Mouse (Mus musculus) right cerebral cortex, postnatal 10 days (tissue): ENCODE results near the gene Glb1l2.
A peak's percentile ranks its signal among the peaks of the same experiment; 100 is the strongest.

Experiments used
- DNase-seq, 2 experiments: peaks; one replicate each; pipeline ENCODE4 v3.0.0; 2021; ENCODE audit warnings: low spot score in 2 of 2

Glb1l2 gene

DNA sequence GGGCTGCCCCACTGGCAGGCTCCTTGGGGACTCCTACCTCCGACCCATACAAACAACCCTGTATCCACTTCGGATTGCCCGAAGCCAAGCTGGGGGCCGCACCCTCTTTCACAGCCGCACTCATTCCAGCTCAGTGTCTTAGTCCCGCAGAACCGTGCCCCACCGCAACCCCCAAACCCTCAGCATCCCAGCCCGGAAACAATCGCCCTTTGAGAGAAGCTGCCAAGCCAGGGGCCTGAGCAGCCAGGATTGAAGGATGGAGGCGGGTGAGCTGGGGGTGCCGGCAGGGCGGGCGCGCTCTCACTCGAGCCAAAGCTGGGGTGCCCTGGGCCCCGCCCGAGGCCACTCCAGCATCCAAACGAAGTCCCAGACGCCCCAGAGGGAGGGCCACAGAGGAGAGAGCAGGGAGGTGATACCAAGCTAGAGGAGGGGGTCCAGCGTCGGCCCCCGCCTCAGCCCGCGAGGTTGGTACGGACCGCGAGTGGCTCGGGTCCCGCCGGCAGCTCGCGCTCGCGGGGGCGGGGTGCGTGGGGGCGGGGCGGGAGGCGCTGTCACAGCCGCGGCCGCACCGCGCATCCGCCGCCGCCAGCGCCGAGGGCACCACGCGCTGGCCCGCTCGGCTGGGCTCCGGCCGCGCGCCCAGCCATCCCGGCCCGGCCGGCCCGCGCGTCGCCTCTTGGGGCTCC lies 72.9 kb downstream of the Glb1l2 start, which contains the start of gene B3gat1:
B3gat1 (plus strand) TSS at position 523 of the 686 bp plus-strand sequence.
- peak; percentile 82 to 88 for DNase-seq

DNA sequence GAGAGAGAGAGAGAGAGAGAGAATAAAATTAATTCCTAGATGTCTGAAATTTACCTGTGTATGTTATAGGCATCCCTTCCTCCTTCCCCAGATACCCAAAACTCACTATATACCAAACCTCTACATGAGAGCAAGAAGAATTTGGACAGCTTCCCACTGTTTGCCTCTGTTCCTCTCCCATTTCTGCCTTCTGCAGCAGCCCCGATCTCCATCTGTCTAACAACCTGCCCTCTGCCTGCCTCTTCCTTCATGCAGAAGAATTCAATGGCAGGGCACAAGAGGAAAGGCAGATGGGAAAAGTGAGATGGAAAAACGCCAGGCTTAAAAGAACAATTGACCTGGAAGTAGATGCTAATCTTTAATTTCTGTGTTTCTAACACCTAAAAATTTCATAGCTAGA lies 77.7 kb downstream of the Glb1l2 start:
- no peak for DNase-seq

DNA sequence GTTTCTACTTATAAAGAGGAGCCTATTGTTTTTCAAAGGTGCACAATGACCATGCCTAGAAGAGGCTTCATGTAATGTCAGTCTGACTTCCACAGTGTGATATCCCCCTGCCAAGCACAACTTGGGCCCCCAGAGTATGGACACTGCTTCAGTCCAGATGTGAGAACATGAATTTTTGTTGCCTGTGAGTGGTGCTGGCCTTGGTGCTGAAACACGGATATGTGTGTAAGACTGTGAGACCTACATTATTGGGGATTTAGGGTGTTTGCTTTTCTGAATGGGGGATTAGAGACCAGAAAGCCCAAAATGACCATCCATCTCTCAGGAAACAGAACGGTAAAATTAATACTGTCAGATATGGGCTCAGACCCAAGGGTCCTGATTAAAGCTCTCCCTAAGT lies 78.8 kb downstream of the Glb1l2 start:
- no peak for DNase-seq

DNA sequence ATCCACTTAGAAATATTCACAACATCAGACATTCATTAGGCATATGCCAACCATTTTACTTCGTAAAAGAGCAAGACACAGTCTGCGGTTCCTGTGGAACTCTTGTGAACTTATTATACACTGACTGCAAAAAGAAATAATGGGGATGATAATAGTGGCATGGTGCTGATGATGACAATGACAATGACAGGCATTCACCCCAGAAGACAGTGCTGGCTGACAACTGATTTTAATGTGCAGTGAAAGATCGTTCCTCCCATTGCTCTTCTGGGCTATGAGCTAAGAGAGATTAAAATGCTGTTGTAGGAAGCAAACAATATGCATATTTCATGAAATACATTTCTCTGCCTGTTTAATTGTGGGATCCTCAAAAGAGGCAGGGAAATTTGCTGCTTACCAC lies 80.6 kb downstream of the Glb1l2 start:
- DNase-seq, result no peak

DNA sequence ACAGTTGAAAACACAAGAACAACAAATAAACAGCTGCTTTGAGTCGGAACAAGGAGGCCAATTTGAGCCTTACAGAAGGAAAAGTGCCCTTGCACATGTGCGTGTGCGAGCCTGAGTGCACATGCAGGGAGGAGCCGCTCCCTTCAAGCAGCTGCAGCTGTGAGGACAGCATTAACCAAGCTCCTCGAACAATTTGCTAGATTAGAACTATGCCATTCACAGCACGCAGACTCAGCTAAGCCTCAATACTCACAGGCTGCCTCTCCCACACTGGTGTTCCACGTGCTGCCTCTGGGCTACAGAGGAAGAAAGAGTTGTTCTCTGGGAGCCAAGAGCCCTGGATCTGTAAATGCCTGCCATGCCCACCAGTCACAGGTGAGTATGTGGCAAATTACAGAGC lies 84.5 kb downstream of the Glb1l2 start:
- DNase-seq, result peak; percentile 41 to 43

DNA sequence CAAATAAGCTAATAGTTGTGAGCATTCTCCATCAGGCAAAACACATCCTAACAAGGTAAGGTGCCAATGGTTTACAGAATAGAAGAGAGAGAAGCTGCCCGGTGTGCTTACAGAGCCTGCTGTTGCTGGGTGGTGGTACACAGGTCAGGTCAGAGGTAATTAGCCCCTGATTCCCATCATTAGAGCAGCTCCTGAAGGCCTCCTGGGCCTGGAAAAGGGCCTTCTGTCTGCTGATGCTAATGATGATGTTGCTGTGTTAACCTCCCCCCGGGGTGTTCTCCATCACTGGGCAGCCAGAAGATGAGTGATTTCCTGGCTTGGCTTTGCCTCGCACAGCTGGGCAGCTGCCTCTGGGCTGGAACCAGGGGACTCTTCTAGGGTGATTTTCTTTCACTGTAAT lies 87.9 kb downstream of the Glb1l2 start:
- no peak for DNase-seq
